Mouse (Mus musculus) spleen, adult 2 months (tissue): ENCODE measurements around the gene Mycl.

Experiments
- CTCF ChIP-seq: fragments of 200-500 bp; IDR thresholded peaks from 2 replicates; pipeline ENCODE4 v1.5.1; 2011; ENCODE audit warnings: mild to moderate bottlenecking, inconsistent platforms; ENCODE audit not compliant: insufficient read depth, insufficient read length, insufficient replicate concordance; ENCODE audit errors: extremely low read depth
- POLR2A ChIP-seq: fragments of 200-500 bp; IDR thresholded peaks from 2 replicates; pipeline ENCODE4 v1.6.1; 2011; ENCODE audit warnings: low read depth, low read length, inconsistent platforms

DNA sequence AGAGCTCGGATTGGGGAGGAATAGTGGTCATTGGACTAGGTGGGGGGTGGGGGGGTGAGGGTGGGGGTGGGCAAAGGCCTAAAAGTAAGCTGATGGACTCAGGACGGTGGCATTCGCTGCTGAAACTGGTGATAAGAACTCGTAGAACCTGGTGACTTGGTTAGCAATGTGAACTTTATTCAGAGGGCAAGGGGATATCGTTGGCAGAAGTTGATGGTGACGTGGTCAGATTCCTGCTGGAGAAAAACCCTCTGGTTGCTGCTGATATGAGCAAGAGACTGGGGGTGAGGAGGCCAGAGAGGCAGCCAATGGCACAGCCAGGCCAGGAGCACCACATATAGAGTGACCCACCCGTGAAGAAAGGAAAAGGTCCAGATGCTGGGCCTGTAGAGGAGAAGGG, 14.2 kb upstream of the Mycl start:
- no peak for TF ChIP-seq CTCF
- TF ChIP-seq POLR2A: no peak
